Mouse (Mus musculus): Measurements from ENCODE around the gene Chd3. TPM values are rescaled to one million over a fixed set of nuclear protein-coding genes. Genes with fewer than 3 reads are reported as not detected.

Chd3 gene
- polyA plus RNA-seq, 1 experiment from 2014 or later, result 39.4 TPM

- Histone ChIP-seq H3K4me2 (peak within 1 kb of the TSS; percentile 91), H3K27ac (ENCODE audit: low read depth, low read length) (peak within 1 kb of the TSS; percentile 99), H3K4me3 (ENCODE audit: low read depth, low read length) (peak within 1 kb of the TSS; percentile 84), H3K36me3 (ENCODE audit: control insufficient read depth, insufficient read depth, low read length) (no peaks in the 10 kb centered on the region), H3K4me1 (ENCODE audit: control insufficient read depth, insufficient read depth, low read length) (peaks cover 50% of the 10 kb centered on the region), H3K27me3 (ENCODE audit: control insufficient read depth, insufficient read depth, low read length) (no peaks in the 10 kb centered on the region), H3K9me3 (ENCODE audit: control insufficient read depth, low read length) (no peaks in the 10 kb centered on the region), H3K9ac (ENCODE audit: low read length) (peak within 1 kb of the TSS; percentile 99)
- 47% methylated on average over 12 of the region's 12 CpGs for WGBS
- ATAC-seq (ENCODE audit: low FRiP score) (no peak), DNase-seq (ENCODE audit: low spot score, missing footprints) (peak; percentile 94)
Observed at GRCm38 (mm10) chr11:69413221-69414181, 44.3 kb upstream of the Chd3 start, which contains the start of gene Kdm6b. Gene Kdm6b (minus strand): TSS chr11:69413675.

GRCm38 (mm10) chr11:69412548-69412947 lies 43.3 kb upstream of the Chd3 start:
- Histone ChIP-seq H3K4me2 (peak overlapping the region; percentile 91), H3K4me1 (ENCODE audit: control insufficient read depth, insufficient read depth, low read length) (peaks cover 57% of the 10 kb centered on the region), H3K27ac (ENCODE audit: low read depth, low read length) (no peak overlapping the region), H3K36me3 (ENCODE audit: control insufficient read depth, insufficient read depth, low read length) (no peaks in the 10 kb centered on the region; the same call in 1 of the 2 replicates), H3K9ac (ENCODE audit: low read length) (0 out of 2 replicates have a peak overlapping the region, but pooled peaks have one; percentile 18), H3K4me3 (ENCODE audit: low read depth, low read length) (peak overlapping the region; percentile 7; the same call in 1 of the 2 replicates), H3K9me3 (ENCODE audit: control insufficient read depth, low read length) (no peaks in the 10 kb centered on the region), H3K27me3 (ENCODE audit: control insufficient read depth, insufficient read depth, low read length) (no peaks in the 10 kb centered on the region)
- no peak for DNase-seq (ENCODE audit: low spot score, missing footprints)
- ATAC-seq (ENCODE audit: low FRiP score), result no peak
- WGBS, result 67% methylated on average over 7 of the region's 7 CpGs

GRCm38 (mm10) chr11:69411538-69412203 lies 42.5 kb upstream of the Chd3 start:
- DNase-seq (ENCODE audit: low spot score, missing footprints) (peak; percentile 94), ATAC-seq (ENCODE audit: low FRiP score) (no peak)
- H3K9me3 ChIP-seq (ENCODE audit: control insufficient read depth, low read length), result no peaks in the 10 kb centered on the region
- H3K9ac ChIP-seq (ENCODE audit: low read length), result peak overlapping the region; percentile 90
- peaks cover 6% of the 10 kb centered on the region for H3K36me3 ChIP-seq (ENCODE audit: control insufficient read depth, insufficient read depth, low read length)
- peak overlapping the region; percentile 75 for H3K4me3 ChIP-seq (ENCODE audit: low read depth, low read length)
- H3K4me1 ChIP-seq (ENCODE audit: control insufficient read depth, insufficient read depth, low read length), result peaks cover 50% of the 10 kb centered on the region
- under 1% methylated on average over 39 of the region's 39 CpGs for WGBS
- H3K4me2 ChIP-seq, result peak overlapping the region; percentile 91
- no peaks in the 10 kb centered on the region for H3K27me3 ChIP-seq (ENCODE audit: control insufficient read depth, insufficient read depth, low read length)
- H3K27ac ChIP-seq (ENCODE audit: low read depth, low read length), result peak overlapping the region; percentile 95

GRCm38 (mm10) chr11:69411073-69411535 lies 41.9 kb upstream of the Chd3 start:
- DNase-seq (ENCODE audit: low spot score, missing footprints) (peak; percentile 100), ATAC-seq (ENCODE audit: low FRiP score) (peak; percentile 47)
- H3K4me2 ChIP-seq, result peak overlapping the region; percentile 91
- 0% methylated on average over 26 of the region's 26 CpGs for WGBS
- peak overlapping the region; percentile 75 for H3K4me3 ChIP-seq (ENCODE audit: low read depth, low read length)
- no peaks in the 10 kb centered on the region for H3K27me3 ChIP-seq (ENCODE audit: control insufficient read depth, insufficient read depth, low read length)
- peaks cover 47% of the 10 kb centered on the region for H3K4me1 ChIP-seq (ENCODE audit: control insufficient read depth, insufficient read depth, low read length)
- H3K27ac ChIP-seq (ENCODE audit: low read depth, low read length), result peak overlapping the region; percentile 95
- H3K9me3 ChIP-seq (ENCODE audit: control insufficient read depth, low read length), result no peaks in the 10 kb centered on the region
- H3K9ac ChIP-seq (ENCODE audit: low read length), result peak overlapping the region; percentile 90
- H3K36me3 ChIP-seq (ENCODE audit: control insufficient read depth, insufficient read depth, low read length), result peaks cover 11% of the 10 kb centered on the region

- ATAC-seq (ENCODE audit: low FRiP score) (peak; percentile 4; the same call in 1 of the 2 replicates), DNase-seq (ENCODE audit: low spot score, missing footprints) (no peak)
- no peaks in the 10 kb centered on the region for H3K27me3 ChIP-seq (ENCODE audit: control insufficient read depth, insufficient read depth, low read length)
- peaks cover 47% of the 10 kb centered on the region for H3K4me1 ChIP-seq (ENCODE audit: control insufficient read depth, insufficient read depth, low read length)
- H3K4me2 ChIP-seq, result peak overlapping the region; percentile 91
- no peaks in the 10 kb centered on the region for H3K9me3 ChIP-seq (ENCODE audit: control insufficient read depth, low read length)
- H3K27ac ChIP-seq (ENCODE audit: low read depth, low read length), result peak overlapping the region; percentile 95
- 1% methylated on average over 41 of the region's 41 CpGs for WGBS
- H3K36me3 ChIP-seq (ENCODE audit: control insufficient read depth, insufficient read depth, low read length), result peaks cover 15% of the 10 kb centered on the region
- peak overlapping the region; percentile 75 for H3K4me3 ChIP-seq (ENCODE audit: low read depth, low read length)
- peak overlapping the region; percentile 90 for H3K9ac ChIP-seq (ENCODE audit: low read length)
Observed at GRCm38 (mm10) chr11:69410310-69411072, 41.3 kb upstream of the Chd3 start.

GRCm38 (mm10) chr11:69410045-69410309 lies 40.8 kb upstream of the Chd3 start:
- no peak for DNase-seq (ENCODE audit: low spot score, missing footprints)
- H3K4me1 ChIP-seq (ENCODE audit: control insufficient read depth, insufficient read depth, low read length), result peaks cover 44% of the 10 kb centered on the region
- H3K9ac ChIP-seq (ENCODE audit: low read length), result peak overlapping the region; percentile 90
- H3K4me3 ChIP-seq (ENCODE audit: low read depth, low read length), result peak overlapping the region; percentile 75
- no peak for ATAC-seq (ENCODE audit: low FRiP score)
- peak overlapping the region; percentile 91 for H3K4me2 ChIP-seq
- no peaks in the 10 kb centered on the region for H3K9me3 ChIP-seq (ENCODE audit: control insufficient read depth, low read length)
- peak overlapping the region; percentile 95 for H3K27ac ChIP-seq (ENCODE audit: low read depth, low read length)
- no peaks in the 10 kb centered on the region for H3K27me3 ChIP-seq (ENCODE audit: control insufficient read depth, insufficient read depth, low read length)
- H3K36me3 ChIP-seq (ENCODE audit: control insufficient read depth, insufficient read depth, low read length), result peaks cover 20% of the 10 kb centered on the region
- under 1% methylated on average over 18 of the region's 18 CpGs for WGBS

- Histone ChIP-seq H3K4me2 (peak overlapping the region; percentile 91), H3K9ac (ENCODE audit: low read length) (peak overlapping the region; percentile 90), H3K27ac (ENCODE audit: low read depth, low read length) (peak overlapping the region; percentile 95), H3K9me3 (ENCODE audit: control insufficient read depth, low read length) (no peaks in the 10 kb centered on the region), H3K36me3 (ENCODE audit: control insufficient read depth, insufficient read depth, low read length) (peaks cover 25% of the 10 kb centered on the region), H3K27me3 (ENCODE audit: control insufficient read depth, insufficient read depth, low read length) (no peaks in the 10 kb centered on the region), H3K4me3 (ENCODE audit: low read depth, low read length) (peak overlapping the region; percentile 75), H3K4me1 (ENCODE audit: control insufficient read depth, insufficient read depth, low read length) (peaks cover 40% of the 10 kb centered on the region)
- WGBS, result 1% methylated on average over 39 of the region's 46 CpGs
- DNase-seq (ENCODE audit: low spot score, missing footprints) (peak; percentile 98), ATAC-seq (ENCODE audit: low FRiP score) (peak; percentile 57)
Observed at GRCm38 (mm10) chr11:69409378-69410044, 40.3 kb upstream of the Chd3 start.
